Mouse (Mus musculus): ENCODE measurements around the gene Unc93b1.

Gene Unc93b1

DNA sequence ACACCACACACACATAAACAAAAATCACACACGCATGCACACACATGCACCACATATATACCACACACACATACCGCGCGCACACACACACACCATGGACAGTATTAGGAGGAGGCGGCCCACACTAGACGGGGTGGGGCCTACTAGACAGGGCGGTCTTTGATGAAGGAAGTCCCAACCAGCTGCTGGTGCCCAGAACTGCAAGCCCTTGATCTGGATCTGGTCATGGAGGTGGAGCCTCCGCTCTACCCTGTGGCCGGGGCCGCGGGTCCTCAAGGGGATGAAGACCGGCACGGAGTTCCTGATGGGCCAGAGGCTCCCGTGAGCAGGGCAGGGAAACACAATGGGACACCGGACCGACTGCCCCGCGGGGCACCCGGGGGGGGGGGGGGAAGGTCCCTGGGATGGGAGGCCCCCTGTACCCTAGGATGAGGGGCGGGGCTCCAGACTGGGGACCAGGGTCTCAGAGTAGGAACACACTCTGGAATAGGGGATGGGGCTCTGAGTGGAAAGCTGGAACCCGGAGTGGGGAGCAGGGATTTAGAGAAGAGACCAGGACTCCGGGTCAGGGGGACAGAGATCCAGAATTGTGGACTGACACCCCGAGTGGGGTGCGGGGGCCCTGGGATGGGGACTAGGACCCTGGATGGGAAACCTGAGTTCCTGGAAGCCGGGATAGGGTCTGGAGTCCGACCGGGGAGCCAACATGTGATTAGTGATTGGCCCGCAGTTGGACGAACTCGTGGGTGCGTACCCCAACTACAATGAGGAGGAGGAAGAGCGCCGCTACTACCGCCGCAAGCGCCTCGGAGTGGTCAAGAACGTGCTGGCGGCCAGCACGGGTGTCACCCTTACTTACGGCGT is at the start of gene Unc93b1:
Gene Unc93b1 (plus strand): TSS at position 155 of the 864 bp plus-strand sequence.
- DNase-seq: no peak

- DNase-seq: no peak
Observed at GRCm38 (mm10) chr19:3889096-3889495, 45.9 kb upstream of the Unc93b1 start.

DNA sequence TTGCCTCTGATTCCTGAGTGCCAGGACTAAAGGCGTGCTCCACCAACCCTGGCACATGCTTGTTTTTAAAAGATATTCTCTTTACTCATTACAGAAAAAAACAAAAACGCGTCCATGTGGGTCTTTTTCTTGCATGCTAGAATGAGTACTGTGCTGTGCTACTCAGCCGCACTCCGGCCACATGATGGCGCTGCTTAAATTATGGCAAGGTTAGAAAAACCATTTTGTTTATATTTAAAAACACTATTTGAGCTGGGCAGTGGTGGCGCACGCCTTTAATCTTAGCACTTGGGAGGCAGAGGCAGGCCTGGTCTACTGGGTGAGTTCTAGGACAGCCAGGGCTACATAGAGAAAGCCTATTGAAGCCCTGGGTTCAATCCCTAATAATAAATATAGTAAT is 44.8 kb upstream of the Unc93b1 start:
- no peak for DNase-seq

DNA sequence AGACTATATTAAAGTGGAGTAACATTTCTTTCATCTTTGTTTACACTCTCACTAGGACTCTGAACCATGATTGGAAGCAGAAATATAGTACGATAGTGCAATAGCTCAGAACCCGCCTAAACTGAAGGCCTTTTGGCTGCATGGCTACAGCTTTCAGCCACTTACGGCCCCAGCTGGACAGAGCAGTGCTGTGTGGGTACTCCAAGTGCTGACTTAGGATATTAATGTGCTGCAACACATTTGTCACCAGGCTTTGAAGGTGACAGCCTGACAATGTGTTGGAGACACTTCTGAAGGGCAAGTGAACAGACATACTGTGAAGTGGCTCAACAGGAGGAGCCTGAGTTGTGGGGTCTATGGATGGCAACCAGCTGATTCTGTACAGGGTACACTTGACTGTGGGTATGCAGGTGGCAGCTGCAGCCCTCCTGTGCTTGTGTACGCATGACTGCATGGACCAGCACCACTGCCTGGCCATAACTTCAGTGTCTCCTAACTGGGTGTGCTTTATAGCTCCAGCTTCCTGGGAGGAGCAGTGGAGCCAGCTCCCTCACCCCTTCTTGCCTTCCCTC is 41.4 kb upstream of the Unc93b1 start:
- DNase-seq: no peak

DNA sequence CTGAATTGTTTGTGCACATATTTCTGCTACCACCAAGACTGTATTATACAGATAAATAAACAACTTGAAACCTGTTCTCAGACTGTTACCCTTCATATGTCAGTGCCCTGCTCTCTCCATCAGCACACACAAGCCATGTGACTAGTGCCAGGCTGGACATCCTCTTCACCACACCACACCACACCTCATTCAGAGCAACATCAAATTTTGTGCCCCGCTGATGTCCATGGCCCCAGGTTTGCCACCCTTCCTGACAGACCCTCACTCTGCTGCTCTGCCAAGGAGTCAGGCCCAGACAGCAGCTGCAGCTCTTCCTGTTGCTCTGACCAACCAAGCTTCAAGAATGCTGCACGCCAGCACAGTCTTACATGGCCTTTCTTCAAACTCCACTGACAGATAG is 40.7 kb upstream of the Unc93b1 start:
- DNase-seq: no peak

DNA sequence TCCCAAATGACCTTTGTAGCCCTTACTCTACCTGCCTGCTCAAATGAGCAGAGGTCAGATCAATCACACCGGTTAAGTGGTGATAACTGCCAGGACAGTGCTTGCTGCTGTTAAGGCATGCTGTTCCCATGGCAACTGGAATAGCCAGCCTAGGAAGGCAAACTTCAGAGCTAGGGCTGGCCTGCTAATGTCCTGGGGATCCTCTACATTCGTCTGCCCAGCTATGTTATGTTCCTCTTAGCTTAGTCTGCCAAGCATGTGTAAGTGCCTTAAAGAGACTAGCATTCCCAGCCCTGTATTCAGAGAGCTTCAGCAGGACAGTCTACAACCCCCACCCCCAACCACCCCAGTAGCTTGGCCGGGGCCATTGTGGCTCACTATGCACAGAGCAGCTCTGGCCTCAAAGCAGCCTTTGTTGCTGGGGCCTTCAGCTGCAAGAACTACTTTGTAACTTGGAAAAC is 39.8 kb upstream of the Unc93b1 start:
- no peak for DNase-seq

GRCm38 (mm10) chr19:3896208-3896607 is 38.8 kb upstream of the Unc93b1 start:
- DNase-seq: no peak

- no peak for DNase-seq
Observed at GRCm38 (mm10) chr19:3897557-3897956, 37.4 kb upstream of the Unc93b1 start.

DNA sequence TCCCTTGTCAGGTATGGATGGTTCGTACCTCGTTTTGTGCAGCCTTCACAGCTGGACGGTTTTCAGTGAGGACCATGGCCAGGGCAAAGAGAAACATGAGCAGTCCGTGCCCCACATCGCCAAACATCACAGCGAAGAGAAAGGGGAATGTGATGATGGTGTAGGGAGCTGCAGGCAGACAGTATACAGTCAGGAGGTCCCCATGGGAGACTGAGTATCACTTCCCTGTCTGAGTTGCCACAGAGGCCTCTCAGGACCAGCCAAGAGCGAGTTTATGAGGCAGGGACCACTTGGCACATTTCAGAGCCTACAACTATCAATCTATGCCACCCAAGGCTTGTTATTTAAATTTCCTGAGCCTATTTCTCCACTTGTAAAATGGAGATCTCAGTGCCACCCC is 36.0 kb upstream of the Unc93b1 start:
- DNase-seq: no peak

DNA sequence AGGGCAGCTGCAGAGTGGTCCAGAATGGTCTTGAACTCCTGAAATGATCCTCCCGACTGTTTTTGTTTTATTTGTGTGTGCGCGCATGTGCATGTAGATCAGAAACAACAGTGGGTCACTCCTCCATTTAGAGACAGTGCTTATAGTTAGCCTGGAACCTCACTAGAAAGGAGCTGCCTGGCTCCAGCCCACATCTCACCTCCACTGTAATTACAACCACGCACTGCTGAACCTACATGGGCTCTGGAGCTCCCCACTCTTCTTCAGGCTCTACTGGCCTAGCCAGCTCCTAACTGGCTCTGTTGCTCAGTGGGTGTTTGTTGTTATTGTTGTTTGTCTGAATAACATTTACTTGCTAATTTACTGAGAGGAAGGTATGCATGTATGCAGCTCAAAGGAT is 35.4 kb upstream of the Unc93b1 start:
- DNase-seq: no peak

DNA sequence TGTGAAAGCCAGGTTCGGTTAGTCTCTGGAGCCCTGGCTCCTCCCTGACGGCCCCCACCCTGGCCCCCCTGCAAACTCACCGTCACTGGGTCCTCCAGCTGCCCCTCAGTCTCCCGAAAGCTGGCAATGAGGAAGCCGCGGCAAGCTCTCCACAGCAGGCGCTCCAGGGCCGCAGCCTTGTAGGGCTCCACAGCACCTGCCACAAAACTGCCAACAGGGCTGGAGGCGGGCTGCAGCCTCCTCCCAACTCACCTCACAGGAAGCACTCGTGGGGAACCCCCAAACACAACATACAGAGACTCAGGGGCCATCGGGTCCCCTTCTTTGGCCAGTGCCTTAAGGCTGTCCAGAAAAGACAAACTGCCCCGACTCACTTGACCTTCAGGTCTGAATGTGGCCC is 32.0 kb upstream of the Unc93b1 start:
- DNase-seq: no peak

DNA sequence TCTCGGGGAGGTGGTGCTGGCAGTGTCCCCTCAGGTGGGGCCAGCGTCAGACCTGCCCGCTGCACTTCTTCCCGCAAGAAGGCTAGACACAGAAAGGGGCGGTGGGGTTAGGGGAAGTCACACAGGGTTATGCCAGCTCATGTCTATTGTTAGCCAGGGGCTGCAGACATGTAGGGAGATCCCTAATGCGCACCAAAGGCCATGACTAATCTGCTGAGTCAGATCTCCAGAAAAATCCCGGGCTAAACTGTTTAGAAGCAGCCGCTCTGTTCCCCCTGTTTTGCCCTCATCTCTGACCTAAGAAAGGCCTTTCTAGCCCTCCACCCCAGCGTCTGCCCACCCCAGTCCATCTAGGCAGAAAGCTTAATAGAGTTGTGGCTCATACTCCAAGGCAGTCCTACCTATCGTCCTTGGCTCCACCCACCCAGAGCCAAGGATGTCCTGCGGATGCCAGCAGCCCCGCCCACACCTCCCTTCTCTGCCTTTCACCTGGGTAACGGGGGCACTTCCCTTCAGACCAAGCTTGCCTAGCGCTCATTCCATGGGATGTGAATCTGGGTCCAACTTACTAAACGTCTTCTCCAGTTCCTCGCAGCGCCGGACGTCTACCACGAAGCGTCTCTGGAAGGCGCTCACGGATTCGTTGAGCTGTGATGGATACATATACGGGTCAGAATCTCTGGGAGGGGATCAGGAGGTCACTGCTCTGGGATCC is 31.2 kb upstream of the Unc93b1 start:
- no peak for DNase-seq

GRCm38 (mm10) chr19:3904363-3904675 is 30.7 kb upstream of the Unc93b1 start:
- DNase-seq: no peak

GRCm38 (mm10) chr19:3905261-3905969 is 29.6 kb upstream of the Unc93b1 start:
- no peak for DNase-seq

DNA sequence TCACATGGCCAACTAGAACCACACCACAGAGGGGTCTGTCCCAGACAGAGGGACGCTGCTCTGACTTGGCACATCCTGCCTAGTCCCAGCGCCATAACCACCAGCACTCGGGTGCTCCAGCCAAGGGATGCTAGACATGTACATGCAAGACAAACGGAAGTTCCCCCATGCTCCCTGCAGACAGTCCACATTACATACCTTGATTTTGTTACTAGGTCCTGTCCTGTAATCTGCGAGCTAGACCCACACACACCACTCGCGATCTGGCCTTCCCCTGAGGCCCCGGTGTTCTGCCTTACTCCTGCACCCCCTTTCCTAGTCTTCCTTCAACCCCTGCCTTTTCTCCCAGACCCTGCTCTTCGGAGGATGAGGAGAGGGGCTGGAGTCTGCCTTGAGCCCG is 28.7 kb upstream of the Unc93b1 start:
- DNase-seq: no peak

- no peak for DNase-seq
Observed at GRCm38 (mm10) chr19:3906795-3907786, 27.9 kb upstream of the Unc93b1 start, which contains the start of gene Tcirg1. Gene Tcirg1 (minus strand): TSS chr19:3907133.

- no peak for DNase-seq
Observed at GRCm38 (mm10) chr19:3907876-3908660, 26.9 kb upstream of the Unc93b1 start.

GRCm38 (mm10) chr19:3910206-3910605 is 24.8 kb upstream of the Unc93b1 start:
- DNase-seq: no peak

DNA sequence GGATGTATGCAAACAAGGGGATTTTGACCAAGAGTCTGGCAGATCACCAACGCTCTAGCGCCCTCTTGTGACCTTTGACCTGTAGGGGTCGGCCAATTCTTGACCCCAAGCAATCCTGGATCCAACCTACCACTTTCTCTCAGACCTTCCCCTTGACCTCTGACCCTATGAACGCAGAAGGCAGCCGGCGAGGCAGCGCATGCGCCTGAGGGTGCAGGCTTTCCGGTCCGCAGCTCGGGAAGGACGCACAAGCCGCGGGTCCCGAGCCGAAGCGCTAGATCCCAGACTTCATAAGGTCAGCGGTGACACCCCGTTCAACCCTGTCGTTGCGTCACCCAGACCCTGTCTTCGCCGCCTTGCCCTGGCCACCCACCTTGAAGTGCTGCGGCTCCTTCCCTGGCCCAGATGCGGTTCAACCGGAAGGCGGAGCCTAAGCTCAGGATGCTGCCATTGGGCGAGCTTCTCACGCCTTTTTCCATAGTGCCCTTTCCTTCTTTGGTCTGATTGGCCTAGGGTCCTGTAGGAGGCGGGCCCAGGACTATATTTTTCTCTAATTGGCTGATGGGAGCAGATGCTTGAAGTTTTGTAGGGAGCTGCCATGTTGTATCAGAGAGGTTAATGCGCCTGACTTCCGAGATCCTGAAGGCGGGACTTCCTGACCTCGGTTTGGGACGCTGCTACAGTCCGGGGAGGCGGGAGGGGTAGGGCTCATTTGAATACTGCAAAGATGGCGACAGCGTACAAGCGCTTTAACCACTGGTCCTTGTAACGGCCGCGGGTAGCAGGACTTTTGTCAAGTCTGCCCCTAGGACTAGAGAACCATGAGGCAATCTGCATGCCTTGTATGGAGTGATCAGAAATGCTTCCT is 22.4 kb upstream of the Unc93b1 start, which contains the start of gene Ndufs8:
Gene Ndufs8 (minus strand): TSS at position 438 of the 868 bp plus-strand sequence.
- peak; percentile 93 for DNase-seq

DNA sequence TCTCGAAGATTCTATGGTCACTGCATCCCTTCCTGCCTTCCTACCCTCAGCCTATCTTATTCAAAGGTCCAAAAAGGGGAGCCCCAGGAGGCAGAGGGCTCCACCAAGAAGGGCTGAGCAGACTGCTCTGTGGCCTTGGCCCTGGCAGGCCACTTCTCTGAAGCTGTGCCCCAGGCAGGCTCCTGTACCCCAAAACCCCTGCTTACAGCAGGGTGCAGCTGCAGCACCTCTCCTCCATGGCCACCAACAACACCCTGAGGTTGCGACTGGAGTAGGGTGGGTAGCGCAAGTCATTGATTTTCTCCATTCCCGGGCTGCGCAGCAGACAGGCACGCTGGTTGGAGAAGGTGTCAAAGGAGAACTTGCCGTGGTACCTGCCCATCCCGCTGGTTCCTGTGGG is 21.3 kb upstream of the Unc93b1 start:
- DNase-seq: no peak
